Mouse (Mus musculus) midbrain, embryonic 11.5 days (tissue): Measurements from ENCODE around the gene Dusp1. TPM values are rescaled to one million over a fixed set of nuclear protein-coding genes. Genes with fewer than 3 reads are reported as not detected.
A peak's percentile ranks its signal among the peaks of the same experiment; 100 is the strongest.

Experiments
- ATAC-seq: fragments of 200-750 bp; cut with Nextera tagmentation; 2 replicates; pipeline ENCODE4 v1.8.0; 2017; ENCODE audit warnings: moderate TSS enrichment, moderate library complexity; ENCODE audit not compliant: low FRiP score
- DNase-seq: peaks from one replicate; pipeline ENCODE4 v3.0.0; 2015; ENCODE audit warnings: low spot score; ENCODE audit errors: missing footprints
- H3K27ac ChIP-seq: fragments of 300-500 bp; sonication (generic); 2 replicates; pipeline ENCODE4 v1.5.1; 2014; ENCODE audit warnings: low read depth, low read length
- H3K27me3 ChIP-seq: fragments of 300-500 bp; sonication (generic); 2 replicates; pipeline ENCODE4 v1.6.1; 2014; ENCODE audit warnings: mild to moderate bottlenecking, low read length, moderate library complexity, mixed read lengths; ENCODE audit not compliant: control insufficient read depth, insufficient read depth
- H3K36me3 ChIP-seq: fragments of 300-500 bp; sonication (generic); 2 replicates; pipeline ENCODE4 v1.6.1; 2014; ENCODE audit warnings: mild to moderate bottlenecking, low read length, moderate library complexity, mixed read lengths; ENCODE audit not compliant: control insufficient read depth, insufficient read depth
- H3K4me1 ChIP-seq: fragments of 300-500 bp; sonication (generic); 2 replicates; pipeline ENCODE4 v1.6.1; 2014; ENCODE audit warnings: low read length; ENCODE audit not compliant: control insufficient read depth, insufficient read depth
- H3K4me2 ChIP-seq: fragments of 300-500 bp; sonication (generic); 2 replicates; pipeline ENCODE4 v1.6.1; 2014; ENCODE audit warnings: mild to moderate bottlenecking, moderate library complexity
- H3K4me3 ChIP-seq: fragments of 300-500 bp; sonication (generic); 2 replicates; pipeline ENCODE4 v1.5.1; 2014; ENCODE audit warnings: low read depth, low read length
- H3K9ac ChIP-seq: fragments of 300-500 bp; sonication (generic); 2 replicates; pipeline ENCODE4 v1.6.1; 2014; ENCODE audit warnings: low read length
- H3K9me3 ChIP-seq: fragments of 300-500 bp; sonication (generic); 2 replicates; pipeline ENCODE4 v1.6.1; 2016; ENCODE audit warnings: low read length; ENCODE audit not compliant: control insufficient read depth
- WGBS: fragments of 180-500 bp; shearing (Covaris S2); extraction: QIAGEN DNeasy Blood & Tissue Kit; methylation state at CpG from one replicate; pipeline ENCODE4 v1.1.7; 2014; 5-methylcytosine and 5-hydroxymethylcytosine counted together
- polyA plus RNA-seq: library from polyadenylated mRNA; unstranded; fragments of >200 nt; fragmentation: Nextera tagmentation; extraction: Ambion mirVana; gene quantifications from 2 replicates; pipeline ENCODE4 v1.2.1, GENCODE M21; 2014

Dusp1 gene
- polyA plus RNA-seq, 1 experiment from 2014 or later, result 30.2 TPM

DNA sequence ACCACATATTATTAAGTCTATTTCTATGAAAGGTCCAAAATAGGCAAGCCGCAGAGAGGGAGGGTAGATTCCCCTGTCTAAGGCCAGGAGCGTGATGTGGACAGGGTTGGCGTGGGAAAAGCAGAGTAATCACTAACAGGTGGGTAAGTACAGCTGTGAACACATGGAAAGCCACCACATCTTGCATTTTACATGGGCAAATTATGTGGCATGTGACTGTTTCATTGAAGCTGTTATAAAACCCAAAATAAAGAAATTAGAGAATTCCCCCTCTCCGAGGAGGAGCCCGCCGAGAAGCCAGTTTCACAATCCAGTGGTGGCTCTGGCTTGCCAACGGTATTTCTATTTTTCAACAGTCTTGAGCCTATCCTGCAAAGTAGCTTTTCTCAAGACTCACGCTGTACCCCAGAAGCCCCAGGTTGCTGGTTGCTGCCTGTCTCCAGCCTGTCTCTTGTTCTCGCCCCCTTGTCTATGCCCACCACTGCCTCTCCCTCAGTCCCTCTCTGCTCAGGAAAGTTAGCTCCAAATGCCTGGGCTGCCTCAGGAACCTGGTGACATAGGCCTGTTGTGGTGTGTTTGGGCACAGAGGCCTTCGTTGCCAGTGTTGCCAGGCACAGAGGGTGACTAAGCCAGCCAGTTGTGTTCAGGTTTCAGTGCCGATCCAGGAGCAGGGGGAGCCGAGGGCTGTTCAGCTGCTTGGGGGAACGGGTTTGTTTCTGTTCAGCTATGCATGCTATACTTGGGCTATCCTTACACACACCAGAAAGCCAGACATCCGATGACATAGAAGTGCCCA lies 77.1 kb downstream of the Dusp1 start:
- H3K4me1 ChIP-seq, result no peaks in the 10 kb centered on the region
- no peak overlapping the region for H3K4me2 ChIP-seq
- no peak overlapping the region for H3K27ac ChIP-seq
- no peak overlapping the region for H3K4me3 ChIP-seq
- H3K27me3 ChIP-seq, result no peaks in the 10 kb centered on the region
- H3K9me3 ChIP-seq, result no peaks in the 10 kb centered on the region
- no peak overlapping the region for H3K9ac ChIP-seq
- 85% methylated on average over 14 of the region's 14 CpGs for WGBS
- no peak for DNase-seq
- H3K36me3 ChIP-seq, result no peaks in the 10 kb centered on the region
- ATAC-seq, result no peak

DNA sequence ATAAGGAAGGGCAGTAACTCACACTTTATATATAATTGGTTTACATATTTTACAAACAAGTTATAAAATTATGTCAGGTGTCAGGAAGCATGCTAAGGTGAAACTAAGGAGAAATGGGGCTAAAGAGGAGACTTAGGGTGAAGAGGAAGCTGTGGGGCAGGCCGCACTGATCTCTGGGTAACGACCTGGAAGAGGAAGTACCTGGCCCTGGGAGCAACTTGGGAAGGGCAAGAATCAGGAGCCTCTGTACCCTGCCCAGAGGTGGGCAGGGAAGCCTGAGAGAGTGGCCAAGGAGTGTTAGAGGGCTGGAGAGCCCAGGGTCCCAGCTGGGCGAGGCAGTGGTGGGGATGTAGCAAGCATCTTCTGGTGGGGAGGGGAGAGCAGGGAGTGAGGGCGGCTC lies 81.0 kb downstream of the Dusp1 start:
- Histone ChIP-seq H3K9me3 (no peaks in the 10 kb centered on the region), H3K9ac (no peak overlapping the region), H3K4me1 (no peaks in the 10 kb centered on the region), H3K4me3 (no peak overlapping the region), H3K4me2 (no peak overlapping the region), H3K27me3 (no peaks in the 10 kb centered on the region), H3K27ac (no peak overlapping the region), H3K36me3 (no peaks in the 10 kb centered on the region)
- WGBS, result 71% methylated on average over 4 of the region's 4 CpGs
- DNase-seq (no peak), ATAC-seq (no peak)

DNA sequence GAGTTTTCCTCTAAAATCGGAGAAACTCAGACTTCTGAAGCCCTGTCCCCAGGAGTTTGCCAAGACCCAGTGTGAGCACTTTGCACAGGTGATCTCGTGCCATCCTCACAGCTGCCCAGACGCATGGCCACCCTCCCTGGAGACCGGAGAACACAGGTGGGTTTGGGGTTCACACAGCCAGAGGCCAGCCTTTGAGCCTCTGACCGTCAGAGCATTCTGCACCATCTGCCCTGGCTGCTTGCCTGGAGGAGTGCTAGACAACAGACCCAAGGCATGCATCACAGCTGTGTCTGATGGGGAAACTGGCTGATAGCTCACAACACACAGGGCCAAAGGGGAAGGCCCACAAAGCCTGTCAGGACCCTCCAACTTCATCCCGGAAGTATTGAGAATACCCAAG lies 82.3 kb downstream of the Dusp1 start:
- H3K4me2 ChIP-seq, result no peak overlapping the region
- whole genome bisulfite sequencing, result 85% methylated on average over 6 of the region's 6 CpGs
- H3K9me3 ChIP-seq, result no peaks in the 10 kb centered on the region
- H3K27ac ChIP-seq, result no peak overlapping the region
- no peak for DNase-seq
- H3K36me3 ChIP-seq, result no peaks in the 10 kb centered on the region
- no peak overlapping the region for H3K9ac ChIP-seq
- ATAC-seq, result no peak
- no peak overlapping the region for H3K4me3 ChIP-seq
- H3K27me3 ChIP-seq, result no peaks in the 10 kb centered on the region
- H3K4me1 ChIP-seq, result no peaks in the 10 kb centered on the region

DNA sequence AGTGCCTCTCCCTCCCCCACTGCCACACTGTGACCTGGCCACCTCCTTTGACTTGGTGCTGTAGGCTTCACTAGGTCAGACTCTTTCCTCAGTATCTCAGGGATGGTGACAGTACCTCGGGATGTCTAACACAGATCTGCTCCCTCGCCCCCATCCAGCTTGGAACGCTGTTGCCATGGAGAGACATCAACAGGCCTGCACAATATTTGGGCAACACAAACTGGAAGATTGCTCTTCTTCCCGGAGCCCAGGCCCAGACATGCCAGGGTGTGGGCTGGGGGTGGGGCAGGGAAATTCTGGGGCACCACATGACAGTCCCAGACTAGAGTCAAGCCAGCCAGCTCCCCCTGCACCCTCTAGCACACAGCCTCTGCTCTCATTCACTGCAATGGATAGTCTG lies 83.3 kb downstream of the Dusp1 start:
- H3K4me2 ChIP-seq, result no peak overlapping the region
- H3K9ac ChIP-seq, result no peak overlapping the region
- no peak overlapping the region for H3K4me3 ChIP-seq
- ATAC-seq (no peak), DNase-seq (no peak)
- no peaks in the 10 kb centered on the region for H3K36me3 ChIP-seq
- no peaks in the 10 kb centered on the region for H3K9me3 ChIP-seq
- H3K27me3 ChIP-seq, result no peaks in the 10 kb centered on the region
- no peak overlapping the region for H3K27ac ChIP-seq
- WGBS, result 81% methylated on average over 4 of the region's 4 CpGs
- H3K4me1 ChIP-seq, result no peaks in the 10 kb centered on the region

DNA sequence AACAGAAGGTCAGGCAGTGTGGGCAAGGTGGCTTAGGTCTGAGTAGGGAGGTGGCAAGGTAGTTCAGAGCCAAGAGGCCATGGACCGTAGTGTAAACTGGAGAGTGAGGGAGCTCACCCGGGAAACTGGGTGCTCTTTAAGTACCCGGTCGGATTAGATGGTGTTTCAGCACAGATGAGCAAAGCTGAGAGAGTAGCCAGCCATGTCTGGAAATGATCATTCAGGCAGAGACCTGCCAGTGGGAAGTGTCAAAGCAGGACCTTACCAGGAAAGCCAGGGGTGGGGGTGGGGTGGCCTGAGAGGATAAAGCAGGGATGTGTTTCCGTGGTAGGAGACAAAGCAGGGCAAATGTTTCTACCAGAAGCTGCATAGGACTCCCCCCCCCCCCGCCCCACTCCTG lies 85.1 kb downstream of the Dusp1 start:
- Histone ChIP-seq H3K4me2 (no peak overlapping the region), H3K36me3 (no peaks in the 10 kb centered on the region), H3K4me3 (no peak overlapping the region), H3K9ac (no peak overlapping the region), H3K4me1 (no peaks in the 10 kb centered on the region), H3K27ac (no peak overlapping the region), H3K9me3 (no peaks in the 10 kb centered on the region), H3K27me3 (no peaks in the 10 kb centered on the region)
- WGBS, result 75% methylated on average over 6 of the region's 6 CpGs
- ATAC-seq (no peak), DNase-seq (no peak)

DNA sequence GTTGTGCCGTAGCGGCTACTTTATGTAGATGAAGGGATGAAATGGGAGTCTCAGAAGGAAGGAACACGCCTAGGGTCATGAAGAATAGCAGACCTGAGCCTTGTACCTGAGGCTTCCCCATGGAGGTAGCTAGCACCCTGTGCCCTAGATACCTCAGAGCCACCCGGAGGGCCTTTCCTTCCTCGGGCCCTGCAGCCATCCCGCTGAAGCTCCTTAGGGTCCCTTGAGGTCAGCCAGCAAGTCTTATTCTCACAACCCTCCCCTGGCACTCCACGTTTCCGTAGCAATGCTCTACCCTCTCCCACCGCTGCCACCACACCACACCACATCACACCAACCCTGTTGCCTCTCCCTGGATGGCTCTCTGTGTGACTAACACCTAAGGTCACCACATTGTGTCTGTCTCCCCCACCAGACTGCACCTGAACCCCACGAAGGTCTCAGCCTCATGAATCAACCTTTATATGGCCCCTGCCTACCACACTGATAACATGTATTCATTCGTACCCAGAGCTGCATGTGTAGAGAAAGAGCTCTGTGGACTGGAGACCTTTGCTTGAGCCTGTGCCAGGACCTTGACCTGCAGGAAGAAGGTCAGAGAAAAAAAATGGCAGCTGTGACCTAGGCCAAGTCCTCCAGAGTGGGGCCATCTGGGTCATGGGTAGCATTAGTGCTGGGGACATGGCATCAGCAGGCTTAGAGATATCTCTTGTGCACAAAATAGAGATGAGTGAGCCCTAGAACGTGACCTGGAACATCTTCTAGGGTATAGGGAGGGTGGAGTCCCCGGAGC lies 93.6 kb downstream of the Dusp1 start:
- no peak overlapping the region for H3K27ac ChIP-seq
- H3K9me3 ChIP-seq, result no peaks in the 10 kb centered on the region
- no peak overlapping the region for H3K9ac ChIP-seq
- no peak overlapping the region for H3K4me2 ChIP-seq
- H3K36me3 ChIP-seq, result no peaks in the 10 kb centered on the region
- 90% methylated on average over 13 of the region's 13 CpGs for WGBS
- no peaks in the 10 kb centered on the region for H3K27me3 ChIP-seq
- ATAC-seq (no peak), DNase-seq (no peak)
- no peak overlapping the region for H3K4me3 ChIP-seq
- H3K4me1 ChIP-seq, result no peaks in the 10 kb centered on the region

DNA sequence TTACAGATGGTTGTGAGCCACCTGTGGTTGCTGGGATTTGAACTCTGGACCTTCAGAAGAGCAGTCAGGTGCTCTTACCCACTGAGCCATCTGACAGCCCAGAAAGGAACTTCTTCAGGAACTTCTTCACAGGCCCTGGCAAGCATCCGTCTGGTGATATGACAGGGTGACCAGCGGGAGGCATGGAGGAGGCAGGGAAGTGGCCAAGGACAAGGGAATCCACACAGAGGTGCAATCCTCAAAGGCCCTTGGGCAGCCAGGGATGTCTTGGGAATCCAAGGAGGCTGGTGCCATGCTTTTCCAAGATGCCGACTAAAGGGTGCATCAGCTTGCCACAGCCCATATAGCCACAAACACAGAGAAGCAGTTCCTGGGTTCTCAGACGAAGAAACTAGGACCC lies 94.3 kb downstream of the Dusp1 start:
- WGBS, result 86% methylated on average over 4 of the region's 4 CpGs
- Histone ChIP-seq H3K4me2 (no peak overlapping the region), H3K4me1 (no peaks in the 10 kb centered on the region), H3K9me3 (no peaks in the 10 kb centered on the region), H3K9ac (no peak overlapping the region), H3K27me3 (no peaks in the 10 kb centered on the region), H3K4me3 (no peak overlapping the region), H3K27ac (no peak overlapping the region), H3K36me3 (no peaks in the 10 kb centered on the region)
- no peak for DNase-seq
- no peak for ATAC-seq

DNA sequence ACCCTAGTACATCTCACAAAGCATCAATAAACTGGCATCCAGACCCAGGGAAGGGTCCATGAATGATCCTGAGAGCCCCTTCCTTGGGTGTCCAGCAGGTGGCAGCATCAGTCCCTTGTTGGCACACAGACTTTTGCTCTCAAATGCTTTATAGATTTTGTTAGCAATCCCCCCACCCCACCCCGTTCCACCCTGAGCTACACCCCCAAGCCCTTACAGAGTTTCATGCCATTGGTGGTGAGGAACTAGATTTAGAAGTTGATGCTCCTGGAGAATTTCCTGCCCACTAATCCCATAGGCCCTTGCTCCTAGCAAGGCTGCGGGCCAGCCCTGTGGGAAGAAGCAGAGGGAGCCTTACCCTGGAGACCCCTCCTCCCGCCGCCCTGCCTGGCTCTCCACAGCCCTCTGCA lies 95.2 kb downstream of the Dusp1 start:
- Histone ChIP-seq H3K4me3 (no peak overlapping the region), H3K27ac (no peak overlapping the region), H3K36me3 (no peaks in the 10 kb centered on the region), H3K9me3 (no peaks in the 10 kb centered on the region), H3K4me2 (peak overlapping the region; percentile 1; the same call in 1 of the 2 replicates), H3K4me1 (no peaks in the 10 kb centered on the region), H3K27me3 (no peaks in the 10 kb centered on the region), H3K9ac (no peak overlapping the region)
- peak; percentile 97 for DNase-seq
- 7% methylated on average over 4 of the region's 4 CpGs for WGBS
- peak; percentile 50; the same call in 1 of the 2 replicates for ATAC-seq

DNA sequence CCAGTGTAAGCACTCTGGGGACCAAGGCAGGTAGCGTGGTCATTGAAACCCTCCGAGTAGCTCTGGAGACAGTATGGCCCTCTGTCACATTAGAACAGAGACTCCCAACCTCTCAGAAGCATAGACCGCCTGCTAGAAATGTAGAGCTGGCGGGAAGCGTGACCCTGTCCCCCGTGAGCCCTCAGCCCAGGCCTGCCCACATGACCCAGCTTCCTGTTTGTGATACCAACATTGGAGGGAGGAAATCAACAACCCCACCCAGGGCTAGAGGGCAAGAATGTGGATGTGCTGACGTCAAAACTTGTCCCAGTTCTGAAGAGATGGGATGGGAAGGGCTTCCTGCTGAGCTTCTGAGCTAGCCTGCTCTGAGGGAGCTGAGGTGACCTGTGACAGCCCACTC lies 97.0 kb downstream of the Dusp1 start:
- no peaks in the 10 kb centered on the region for H3K36me3 ChIP-seq
- no peak overlapping the region for H3K4me2 ChIP-seq
- no peaks in the 10 kb centered on the region for H3K4me1 ChIP-seq
- ATAC-seq (no peak), DNase-seq (no peak)
- H3K27me3 ChIP-seq, result no peaks in the 10 kb centered on the region
- WGBS, result 80% methylated on average over 7 of the region's 7 CpGs
- H3K4me3 ChIP-seq, result no peak overlapping the region
- no peak overlapping the region for H3K27ac ChIP-seq
- no peak overlapping the region for H3K9ac ChIP-seq
- H3K9me3 ChIP-seq, result no peaks in the 10 kb centered on the region
